Mouse (Mus musculus): ENCODE data around the gene St13. TPM values are rescaled to one million over a fixed set of nuclear protein-coding genes. Genes with fewer than 3 reads are reported as not detected.
"Not testable (repeated sequence)": the region's sequence is repeated elsewhere in the genome, so short reads cannot be mapped to it uniquely, and the experiment has no call there.

Gene St13
- polyA plus RNA-seq, 1 experiment from 2014 or later = 59.2 TPM

- no peak overlapping the region for H3K4me2 ChIP-seq (ENCODE audit: low read depth, low read length)
- no peak overlapping the region for H3K9ac ChIP-seq (ENCODE audit: low read depth, low read length)
- H3K4me1 ChIP-seq (ENCODE audit: control insufficient read depth, low read depth, low read length) = peaks cover 20% of the 10 kb centered on the region
- H3K27me3 ChIP-seq (ENCODE audit: control insufficient read depth, insufficient read depth, low read depth, low read length) = no peaks in the 10 kb centered on the region
- H3K4me3 ChIP-seq (ENCODE audit: low read depth, low read length) = no peak overlapping the region
- H3K27ac ChIP-seq (ENCODE audit: low read length) = peak overlapping the region; percentile 53; the same call in 1 of the 2 replicates
- no peaks in the 10 kb centered on the region for H3K36me3 ChIP-seq (ENCODE audit: control insufficient read depth, insufficient read depth)
- ATAC-seq (ENCODE audit: low read depth) = no peak
- 77% methylated on average over 4 of the region's 4 CpGs for WGBS (ENCODE audit: insufficient replicate concordance)
- H3K9me3 ChIP-seq (replicated peaks; ENCODE audit: control insufficient read depth, low read length) = no peaks in the 10 kb centered on the region
Measured at GRCm38 (mm10) chr15:81418065-81418464, 18.2 kb upstream of the St13 start.

GRCm38 (mm10) chr15:81416763-81417310, 17.0 kb upstream of the St13 start:
- ATAC-seq (ENCODE audit: low read depth) = peak; percentile 89
- peak overlapping the region; percentile 55; the same call in 1 of the 2 replicates for H3K27ac ChIP-seq (ENCODE audit: low read length)
- WGBS (ENCODE audit: insufficient replicate concordance) = 8% methylated on average over 22 of the region's 22 CpGs
- H3K27me3 ChIP-seq (ENCODE audit: control insufficient read depth, insufficient read depth, low read depth, low read length); H3K9ac ChIP-seq (ENCODE audit: low read depth, low read length); H3K36me3 ChIP-seq (ENCODE audit: control insufficient read depth, insufficient read depth); H3K9me3 ChIP-seq (replicated peaks; ENCODE audit: control insufficient read depth, low read length): not testable (repeated sequence)
- H3K4me1 ChIP-seq (ENCODE audit: control insufficient read depth, low read depth, low read length) = peaks cover 20% of the 10 kb centered on the region
- peak overlapping the region; percentile 54 for H3K4me2 ChIP-seq (ENCODE audit: low read depth, low read length)
- H3K4me3 ChIP-seq (ENCODE audit: low read depth, low read length) = peak overlapping the region; percentile 30

- Histone ChIP-seq H3K9ac (ENCODE audit: low read depth, low read length) (no peak within 1 kb of the TSS), H3K36me3 (ENCODE audit: control insufficient read depth, insufficient read depth) (no peaks in the 10 kb centered on the region), H3K27ac (ENCODE audit: low read length) (no peak within 1 kb of the TSS), H3K4me2 (ENCODE audit: low read depth, low read length) (no peak within 1 kb of the TSS), H3K4me1 (ENCODE audit: control insufficient read depth, low read depth, low read length) (no peaks in the 10 kb centered on the region), H3K9me3 (replicated peaks; ENCODE audit: control insufficient read depth, low read length) (no peaks in the 10 kb centered on the region), H3K4me3 (ENCODE audit: low read depth, low read length) (no peak within 1 kb of the TSS), H3K27me3 (ENCODE audit: control insufficient read depth, insufficient read depth, low read depth, low read length) (no peaks in the 10 kb centered on the region)
- WGBS (ENCODE audit: insufficient replicate concordance) = 78% methylated on average over 1 of the region's 1 CpGs
- ATAC-seq (ENCODE audit: low read depth) = no peak
Measured at GRCm38 (mm10) chr15:81408199-81408598, 8.3 kb upstream of the St13 start, which contains the start of gene Dnajb7. Gene Dnajb7 (minus strand): TSS chr15:81408299.

GRCm38 (mm10) chr15:81405008-81405407, 5.1 kb upstream of the St13 start:
- 82% methylated on average over 3 of the region's 3 CpGs for WGBS (ENCODE audit: insufficient replicate concordance)
- Histone ChIP-seq H3K9ac (ENCODE audit: low read depth, low read length) (no peak overlapping the region), H3K27ac (ENCODE audit: low read length) (no peak overlapping the region), H3K9me3 (replicated peaks; ENCODE audit: control insufficient read depth, low read length) (no peaks in the 10 kb centered on the region), H3K27me3 (ENCODE audit: control insufficient read depth, insufficient read depth, low read depth, low read length) (no peaks in the 10 kb centered on the region), H3K4me1 (ENCODE audit: control insufficient read depth, low read depth, low read length) (peaks cover 8% of the 10 kb centered on the region), H3K4me2 (ENCODE audit: low read depth, low read length) (no peak overlapping the region), H3K36me3 (ENCODE audit: control insufficient read depth, insufficient read depth) (no peaks in the 10 kb centered on the region), H3K4me3 (ENCODE audit: low read depth, low read length) (no peak overlapping the region)
- no peak for ATAC-seq (ENCODE audit: low read depth)

GRCm38 (mm10) chr15:81399297-81399637, 610 bp downstream of the St13 start:
- Histone ChIP-seq H3K9ac (ENCODE audit: low read depth, low read length) (peak overlapping the region; percentile 95), H3K4me2 (ENCODE audit: low read depth, low read length) (peak overlapping the region; percentile 97), H3K4me1 (ENCODE audit: control insufficient read depth, low read depth, low read length) (peaks cover 27% of the 10 kb centered on the region), H3K27me3 (ENCODE audit: control insufficient read depth, insufficient read depth, low read depth, low read length) (no peaks in the 10 kb centered on the region), H3K9me3 (replicated peaks; ENCODE audit: control insufficient read depth, low read length) (no peaks in the 10 kb centered on the region), H3K4me3 (ENCODE audit: low read depth, low read length) (peak overlapping the region; percentile 96), H3K36me3 (ENCODE audit: control insufficient read depth, insufficient read depth) (no peaks in the 10 kb centered on the region), H3K27ac (ENCODE audit: low read length) (peak overlapping the region; percentile 95)
- under 1% methylated on average over 21 of the region's 21 CpGs for WGBS (ENCODE audit: insufficient replicate concordance)
- ATAC-seq (ENCODE audit: low read depth) = peak; percentile 17; the same call in 1 of the 2 replicates

- Histone ChIP-seq H3K9me3 (replicated peaks; ENCODE audit: control insufficient read depth, low read length) (no peaks in the 10 kb centered on the region), H3K4me3 (ENCODE audit: low read depth, low read length) (peak overlapping the region; percentile 96), H3K27ac (ENCODE audit: low read length) (no peak overlapping the region), H3K9ac (ENCODE audit: low read depth, low read length) (peak overlapping the region; percentile 95), H3K27me3 (ENCODE audit: control insufficient read depth, insufficient read depth, low read depth, low read length) (no peaks in the 10 kb centered on the region), H3K4me2 (ENCODE audit: low read depth, low read length) (peak overlapping the region; percentile 97), H3K36me3 (ENCODE audit: control insufficient read depth, insufficient read depth) (no peaks in the 10 kb centered on the region), H3K4me1 (ENCODE audit: control insufficient read depth, low read depth, low read length) (peaks cover 27% of the 10 kb centered on the region)
- ATAC-seq (ENCODE audit: low read depth) = no peak
Measured at GRCm38 (mm10) chr15:81398189-81398588, 1.7 kb downstream of the St13 start.

- H3K9ac ChIP-seq (ENCODE audit: low read depth, low read length) = no peak overlapping the region
- WGBS (ENCODE audit: insufficient replicate concordance) = 69% methylated on average over 8 of the region's 8 CpGs
- peaks cover 2% of the 10 kb centered on the region; the same call in 1 of the 2 replicates for H3K36me3 ChIP-seq (ENCODE audit: control insufficient read depth, insufficient read depth)
- ATAC-seq (ENCODE audit: low read depth) = no peak
- no peaks in the 10 kb centered on the region for H3K27me3 ChIP-seq (ENCODE audit: control insufficient read depth, insufficient read depth, low read depth, low read length)
- H3K4me3 ChIP-seq (ENCODE audit: low read depth, low read length) = no peak overlapping the region
- H3K27ac ChIP-seq (ENCODE audit: low read length) = no peak overlapping the region
- no peak overlapping the region for H3K4me2 ChIP-seq (ENCODE audit: low read depth, low read length)
- peaks cover 19% of the 10 kb centered on the region for H3K4me1 ChIP-seq (ENCODE audit: control insufficient read depth, low read depth, low read length)
- no peaks in the 10 kb centered on the region for H3K9me3 ChIP-seq (replicated peaks; ENCODE audit: control insufficient read depth, low read length)
Measured at GRCm38 (mm10) chr15:81394211-81394915, 5.5 kb downstream of the St13 start.

- H3K4me3 ChIP-seq (ENCODE audit: low read depth, low read length) = no peak overlapping the region
- no peak for ATAC-seq (ENCODE audit: low read depth)
- H3K27me3 ChIP-seq (ENCODE audit: control insufficient read depth, insufficient read depth, low read depth, low read length) = no peaks in the 10 kb centered on the region
- H3K27ac ChIP-seq (ENCODE audit: low read length) = no peak overlapping the region
- no peak overlapping the region for H3K9ac ChIP-seq (ENCODE audit: low read depth, low read length)
- H3K9me3 ChIP-seq (replicated peaks; ENCODE audit: control insufficient read depth, low read length) = no peaks in the 10 kb centered on the region
- peaks cover 2% of the 10 kb centered on the region; the same call in 1 of the 2 replicates for H3K36me3 ChIP-seq (ENCODE audit: control insufficient read depth, insufficient read depth)
- H3K4me2 ChIP-seq (ENCODE audit: low read depth, low read length) = no peak overlapping the region
- H3K4me1 ChIP-seq (ENCODE audit: control insufficient read depth, low read depth, low read length) = peaks cover 13% of the 10 kb centered on the region
Measured at GRCm38 (mm10) chr15:81392997-81393396, 6.9 kb downstream of the St13 start.

- H3K4me1 ChIP-seq (ENCODE audit: control insufficient read depth, low read depth, low read length) = no peaks in the 10 kb centered on the region; the same call in 1 of the 2 replicates
- H3K27me3 ChIP-seq (ENCODE audit: control insufficient read depth, insufficient read depth, low read depth, low read length) = no peaks in the 10 kb centered on the region
- H3K9me3 ChIP-seq (replicated peaks; ENCODE audit: control insufficient read depth, low read length) = no peaks in the 10 kb centered on the region
- H3K27ac ChIP-seq (ENCODE audit: low read length) = no peak overlapping the region
- H3K9ac ChIP-seq (ENCODE audit: low read depth, low read length) = no peak overlapping the region
- H3K36me3 ChIP-seq (ENCODE audit: control insufficient read depth, insufficient read depth) = peaks cover 27% of the 10 kb centered on the region
- no peak overlapping the region for H3K4me2 ChIP-seq (ENCODE audit: low read depth, low read length)
- no peak overlapping the region for H3K4me3 ChIP-seq (ENCODE audit: low read depth, low read length)
- ATAC-seq (ENCODE audit: low read depth) = no peak
- 76% methylated on average over 5 of the region's 5 CpGs for WGBS (ENCODE audit: insufficient replicate concordance)
Measured at GRCm38 (mm10) chr15:81386327-81386726, 13.6 kb downstream of the St13 start.
